Mouse (Mus musculus) liver, adult 2 months (tissue): ENCODE results near the gene Hsf2bp.

Experiments used
- CTCF ChIP-seq: fragments of 200-500 bp; IDR thresholded peaks from 2 replicates; pipeline ENCODE4 v1.5.1; 2011; ENCODE audit warnings: low read depth, low read length, control low read depth
- POLR2A ChIP-seq: fragments of 200-500 bp; IDR thresholded peaks from 2 replicates; pipeline ENCODE4 v1.6.1; 2011; ENCODE audit warnings: low read length, control low read depth; ENCODE audit not compliant: insufficient read depth; ENCODE audit errors: extremely low read depth

- TF ChIP-seq POLR2A (no peak), CTCF (no peak)
Measured at GRCm38 (mm10) chr17:31904036-31904435, 132.1 kb downstream of the Hsf2bp start.
